Mouse (Mus musculus): Measurements from ENCODE around the gene Wipi1.

DNA sequence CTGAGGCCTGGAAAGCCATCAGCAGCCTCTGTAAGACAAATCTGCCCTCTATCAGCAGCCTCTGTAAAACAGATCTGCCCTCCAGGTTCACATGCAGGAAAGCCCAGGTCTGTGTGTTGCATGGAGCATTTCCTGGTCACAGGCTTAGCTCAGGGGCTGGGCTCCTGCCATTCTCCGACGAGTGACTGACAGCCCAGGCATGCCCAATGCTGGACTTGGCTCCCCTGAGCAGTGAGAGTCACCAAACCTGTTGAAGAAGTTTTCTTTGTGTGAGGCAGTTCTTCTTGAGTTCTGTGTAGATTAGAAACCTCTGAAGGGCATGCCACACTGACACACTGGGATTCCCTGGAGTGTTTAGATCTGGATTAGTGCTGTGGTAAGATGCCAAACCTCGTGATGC, 57.3 kb downstream of the Wipi1 start:
- TF ChIP-seq POLR2A (IDR thresholded peaks at IDR 0.05; ENCODE audit: insufficient read length, low read depth) (no peak), CEBPB (IDR thresholded peaks at IDR 0.05; ENCODE audit: insufficient read depth, poor library complexity, severe bottlenecking) (no peak), USF1 (IDR thresholded peaks at IDR 0.05; ENCODE audit: low read depth) (no peak), REST (IDR thresholded peaks at IDR 0.05; ENCODE audit: insufficient read depth, insufficient read length) (no peak), MAX (IDR thresholded peaks at IDR 0.05; ENCODE audit: low read depth) (no peak), E2F4 (IDR thresholded peaks at IDR 0.05; ENCODE audit: insufficient read depth) (no peak), POLR2AphosphoS2 (IDR thresholded peaks at IDR 0.05; ENCODE audit: insufficient read length, low read depth) (no peak), SRF (IDR thresholded peaks at IDR 0.05; ENCODE audit: control insufficient read depth, insufficient read length, low read depth) (no peak)
